Mouse (Mus musculus): ENCODE data around the gene Dnajc16.

GRCm38 (mm10) chr4:141834536-141835095, 43.9 kb upstream of the Dnajc16 start:
- TF ChIP-seq ZNF384 (IDR thresholded peaks at IDR 0.05; ENCODE audit: low read depth, low read length) (no peak), ZC3H11A (IDR thresholded peaks at IDR 0.05; ENCODE audit: borderline replicate concordance, low read depth, low read length) (no peak), MAFK (IDR thresholded peaks at IDR 0.05; ENCODE audit: insufficient read depth, low read depth, low read length) (no peak), HCFC1 (IDR thresholded peaks at IDR 0.05; ENCODE audit: borderline replicate concordance, insufficient read depth, low read length) (no peak), CHD2 (IDR thresholded peaks at IDR 0.05; ENCODE audit: low read depth, low read length) (no peak)

Data from ES-E14 (cell line).